8 mouse cellular contexts compared by ENCODE assay signal in the genomic region with DNA sequence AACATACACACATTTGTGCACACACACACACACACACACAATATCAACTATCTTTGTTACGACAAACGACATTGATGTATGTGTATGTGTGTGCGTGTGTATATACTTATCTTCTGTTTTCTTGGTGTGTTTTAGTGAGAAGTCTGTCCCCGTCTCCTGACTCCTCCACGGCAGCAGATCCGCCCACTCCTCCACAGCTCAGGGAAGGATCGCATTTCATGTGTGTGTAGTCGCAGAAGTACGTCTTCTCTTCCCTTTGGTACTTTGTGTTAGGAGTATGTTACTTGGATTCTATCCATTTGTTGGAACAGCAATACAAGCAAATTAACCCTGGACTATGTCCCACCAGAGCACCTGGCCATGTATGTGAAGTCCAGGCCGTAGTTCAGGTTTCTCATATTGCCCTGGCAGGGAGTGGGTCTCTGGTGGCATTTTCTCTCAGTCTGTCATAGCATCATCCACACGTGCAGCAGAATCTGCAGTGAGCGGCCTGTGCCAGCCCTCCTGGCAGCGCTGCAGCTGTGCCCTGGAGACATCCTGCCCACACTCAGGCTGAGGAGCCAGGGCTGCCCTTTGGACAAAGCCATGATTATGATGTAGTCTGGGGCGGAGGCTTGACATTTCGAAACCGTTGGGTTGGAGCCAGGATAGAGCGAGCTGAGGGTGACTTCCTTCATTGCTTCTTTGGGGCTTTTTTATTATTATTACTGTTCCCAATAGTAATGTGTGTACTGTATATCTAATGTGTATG. TPM values are rescaled to one million over a fixed set of nuclear protein-coding genes. Genes with fewer than 3 reads are reported as not detected.
DNase-seq lines count a peak whose midpoint lies in the region; ATAC-seq lines count a peak whose summit lies in the region.

No protein-coding gene starts in this region.

- intact Hi-C loops in heart, postnatal 10 days (cut with DNase I), result no loop called here

- no peak overlapping the region for H3K27ac ChIP-seq in kidney, embryonic 16.5 days (ENCODE audit: low read length)

- no peaks in the 10 kb centered on the region for H3K4me1 ChIP-seq in kidney, embryonic 16.5 days (ENCODE audit: insufficient read depth, low read length)

- WGBS in kidney, embryonic 16.5 days, result 63% methylated on average over 17 of the region's 17 CpGs

- no peak for ATAC-seq in kidney, embryonic 16.5 days (ENCODE audit: low FRiP score, low TSS enrichment)
- peak; percentile 82 for ATAC-seq in megakaryocyte progenitor cell, adult 5-6 weeks (replicated peaks; ENCODE audit: poor library complexity)

- no peak overlapping the region for H3K4me2 ChIP-seq in kidney, embryonic 16.5 days (replicated peaks; ENCODE audit: low read depth, low read length)

- peak; percentile 84 for DNase-seq in kidney, adult 11 months
- DNase-seq in cerebellum, adult 9-10 months, result peak; percentile 61
- DNase-seq in heart, postnatal 10 days, result peak; percentile 54 to 58
- DNase-seq in layer of hippocampus, adult 9-11 months, result peak; percentile 85
- no peak for DNase-seq in embryo, embryonic 10.5 days (ENCODE audit: low spot score)
- DNase-seq in neural tube, embryonic 10.5 days (ENCODE audit: extremely low spot score, low spot score), result no peak

- no peaks in the 10 kb centered on the region for H3K9me3 ChIP-seq in kidney, embryonic 16.5 days (ENCODE audit: low read length)

- H3K4me3 ChIP-seq in kidney, embryonic 16.5 days (ENCODE audit: low read length), result no peak overlapping the region

- peaks cover 51% of the 10 kb centered on the region for H3K36me3 ChIP-seq in kidney, embryonic 16.5 days (ENCODE audit: insufficient read depth, low read length)

- H3K27me3 ChIP-seq in kidney, embryonic 16.5 days (ENCODE audit: insufficient read depth, low read length), result no peaks in the 10 kb centered on the region

- H3K9ac ChIP-seq in kidney, embryonic 16.5 days (replicated peaks; ENCODE audit: low read length), result no peak overlapping the region

RNA-seq across cellular contexts. Expression of gene Aebp2, which starts 28.9 kb away (rescaled TPM):
- polyA plus RNA-seq in kidney, embryonic 16.5 days (2015; fragmentation: Nextera tagmentation; extraction: Ambion mirVana), result 9.4 and 10.8 TPM in 2 replicates
- 10 to 100 TPM; 47.2 to 51.0 TPM for total RNA-seq in heart, postnatal 10 days (2021)
- 37.5 and 41.9 TPM in 2 replicates for total RNA-seq in megakaryocyte progenitor cell, adult 5-6 weeks (2015)
- total RNA-seq in megakaryocyte progenitor cell, adult 5-6 weeks (2017), result 54.6 and 57.5 TPM in 2 replicates

Comparison
In these comparisons a context has a peak if more than half of its experiments do, and no peak if none do; other contexts are left out.
1. DNase-seq: peak in kidney, adult 11 months (single experiment), cerebellum, adult 9-10 months (single experiment), heart, postnatal 10 days (2 of 2) and layer of hippocampus, adult 9-11 months (single experiment); none in embryo, embryonic 10.5 days (single experiment) and neural tube, embryonic 10.5 days (single experiment).